Mouse (Mus musculus) brain, embryonic 14.5 days (tissue): ENCODE results near the gene Atxn10.

Experiments
- CTCF ChIP-seq: fragments of 200-500 bp; IDR thresholded peaks from 2 replicates; pipeline ENCODE4 v1.5.1; 2012; ENCODE audit warnings: inconsistent platforms, mild to moderate bottlenecking, moderate library complexity, borderline replicate concordance; ENCODE audit not compliant: insufficient read depth, insufficient read length; ENCODE audit errors: extremely low read depth
- POLR2A ChIP-seq: fragments of 200-500 bp; IDR thresholded peaks from 2 replicates; pipeline ENCODE4 v1.6.1; 2012; ENCODE audit warnings: mild to moderate bottlenecking, inconsistent platforms, borderline replicate concordance; ENCODE audit not compliant: poor library complexity, insufficient read depth, insufficient read length, severe bottlenecking; ENCODE audit errors: extremely low read depth

- no peak for TF ChIP-seq CTCF
- no peak for TF ChIP-seq POLR2A
Observed at GRCm38 (mm10) chr15:85407342-85407741, 71.3 kb downstream of the Atxn10 start.
